Mouse (Mus musculus) lung, adult 2 months (tissue): Measurements from ENCODE around the gene Iqgap3. TPM values are rescaled to one million over a fixed set of nuclear protein-coding genes. Genes with fewer than 3 reads are reported as not detected.

Experiments used
- DNase-seq: peaks from one replicate; pipeline ENCODE4 v3.0.0; 2022
- H3K4me1 ChIP-seq: fragments of 200-500 bp; 2 replicates; pipeline ENCODE4 v1.6.1; 2011; ENCODE audit warnings: low read length; ENCODE audit not compliant: control insufficient read depth, insufficient read depth
- H3K4me3 ChIP-seq: fragments of 200-500 bp; replicated peaks from 2 replicates; pipeline ENCODE3; 2011; ENCODE audit warnings: low read depth, mild to moderate bottlenecking, control low read depth, low read length; ENCODE audit errors: extremely low read depth
- CTCF ChIP-seq: fragments of 200-500 bp; IDR thresholded peaks from 2 replicates; pipeline ENCODE4 v1.5.1; 2011; ENCODE audit warnings: mild to moderate bottlenecking, low read length, control low read depth; ENCODE audit not compliant: insufficient read depth
- POLR2A ChIP-seq: fragments of 200-500 bp; IDR thresholded peaks from 2 replicates; pipeline ENCODE4 v1.6.1; 2011; ENCODE audit warnings: low read depth, mild to moderate bottlenecking, control low read depth, low read length, borderline replicate concordance; ENCODE audit errors: extremely low read depth
- WGBS: fragments of 180-500 bp; shearing (Covaris S2); methylation state at CpG from one replicate; pipeline ENCODE4 v1.1.7; 2018; 5-methylcytosine and 5-hydroxymethylcytosine counted together
- polyA plus RNA-seq: library from polyadenylated mRNA; depleted of rRNA; stranded (reverse); fragments of >200 nt; gene quantifications from 2 replicates; pipeline ENCODE4 v1.2.3, GENCODE M21; 2012

Iqgap3 gene
- polyA plus RNA-seq, 1 experiment, result 2.5 TPM

DNA sequence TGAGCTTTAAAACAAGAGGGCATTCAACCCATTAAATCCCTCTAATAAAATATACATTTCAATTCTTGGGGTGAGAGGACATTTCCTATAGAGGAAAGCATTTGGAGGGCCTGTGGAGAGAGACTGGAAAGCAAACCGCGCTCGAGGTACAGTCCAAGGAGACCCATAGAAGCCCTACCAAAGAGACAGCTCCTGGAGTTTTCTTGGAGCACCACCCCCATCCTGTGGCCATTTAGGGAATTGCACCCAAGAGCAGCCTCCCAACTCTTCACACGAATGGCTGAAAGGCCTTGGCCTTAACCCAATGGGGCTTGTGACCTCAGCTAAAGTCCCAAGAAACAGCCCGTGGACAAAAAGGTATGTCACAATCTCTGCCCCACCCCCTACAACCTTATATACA lies 10.0 kb upstream of the Iqgap3 start:
- Histone ChIP-seq H3K4me3 (no peak overlapping the region), H3K4me1 (no peaks in the 10 kb centered on the region)
- WGBS, result 1% methylated on average over 5 of the region's 5 CpGs
- peak; percentile 90 for DNase-seq
- peak; percentile 97 for TF ChIP-seq CTCF
- TF ChIP-seq POLR2A, result no peak

DNA sequence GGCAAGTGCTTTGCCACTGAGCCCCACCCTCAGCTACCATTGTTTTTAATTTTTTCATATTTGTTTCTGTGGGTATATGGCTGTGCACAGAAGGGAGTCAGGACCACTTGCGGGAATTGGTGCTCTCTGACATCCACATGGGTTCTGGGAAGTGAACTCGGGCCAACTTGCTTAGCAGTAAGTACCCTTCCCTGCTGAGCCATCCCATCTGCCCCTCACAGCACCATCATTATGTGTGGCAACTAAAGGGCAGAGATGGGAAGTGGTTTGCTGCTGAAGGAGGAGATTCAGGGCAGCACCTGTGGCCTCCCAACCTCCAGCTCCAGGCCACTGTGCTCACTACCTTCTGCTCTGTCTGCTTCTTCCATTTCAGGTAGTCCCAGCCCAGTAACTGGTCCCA lies 8.1 kb upstream of the Iqgap3 start:
- TF ChIP-seq POLR2A (no peak), CTCF (no peak)
- no peak for DNase-seq
- WGBS, result 62% methylated on average over 2 of the region's 2 CpGs
- Histone ChIP-seq H3K4me1 (no peaks in the 10 kb centered on the region), H3K4me3 (no peak overlapping the region)

DNA sequence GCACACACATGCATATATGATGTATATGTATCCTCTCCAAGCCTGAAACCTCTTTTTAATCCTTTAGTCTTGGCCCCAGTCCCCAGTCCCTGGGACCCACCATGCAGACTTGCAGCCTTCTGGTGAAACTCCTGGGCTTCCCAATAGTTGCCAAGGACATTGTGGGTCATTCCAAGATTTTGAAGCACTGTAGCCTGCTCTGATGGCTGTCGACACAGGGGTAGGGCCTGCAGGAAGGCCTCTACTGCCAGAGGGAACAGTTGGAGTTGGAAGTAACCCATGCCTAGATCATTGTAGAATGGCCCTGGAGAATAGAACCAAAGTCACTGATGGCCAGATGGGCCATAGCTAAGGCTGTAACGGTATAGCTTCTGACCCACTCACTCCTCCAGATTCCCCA lies 7.4 kb upstream of the Iqgap3 start:
- H3K4me3 ChIP-seq, result no peak overlapping the region
- no peak for DNase-seq
- 69% methylated on average over 2 of the region's 2 CpGs for WGBS
- TF ChIP-seq CTCF (no peak), POLR2A (no peak)
- H3K4me1 ChIP-seq, result no peaks in the 10 kb centered on the region

DNA sequence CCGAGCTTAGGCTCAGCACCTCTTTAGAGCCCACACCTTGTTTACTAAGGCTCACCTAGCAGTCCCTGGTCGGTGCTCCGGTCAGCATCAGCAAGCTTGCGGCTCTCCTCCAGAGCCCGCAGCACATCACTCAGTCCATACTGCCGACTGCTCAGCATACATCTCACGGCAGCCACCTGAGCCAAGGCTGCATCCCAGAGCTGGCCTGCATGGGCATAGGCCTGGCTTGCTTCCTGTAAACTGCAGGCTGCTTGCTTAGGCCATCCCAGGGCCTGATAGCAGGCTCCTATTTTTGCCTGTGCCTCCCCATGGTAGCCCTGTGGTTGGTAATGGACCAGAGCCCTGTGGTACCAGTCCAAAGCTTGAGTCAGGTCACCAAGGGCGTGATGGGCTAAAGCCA lies 7.0 kb upstream of the Iqgap3 start:
- TF ChIP-seq CTCF, result no peak
- no peak for TF ChIP-seq POLR2A
- H3K4me3 ChIP-seq, result no peak overlapping the region
- no peaks in the 10 kb centered on the region for H3K4me1 ChIP-seq
- 82% methylated on average over 8 of the region's 8 CpGs for WGBS
- no peak for DNase-seq

DNA sequence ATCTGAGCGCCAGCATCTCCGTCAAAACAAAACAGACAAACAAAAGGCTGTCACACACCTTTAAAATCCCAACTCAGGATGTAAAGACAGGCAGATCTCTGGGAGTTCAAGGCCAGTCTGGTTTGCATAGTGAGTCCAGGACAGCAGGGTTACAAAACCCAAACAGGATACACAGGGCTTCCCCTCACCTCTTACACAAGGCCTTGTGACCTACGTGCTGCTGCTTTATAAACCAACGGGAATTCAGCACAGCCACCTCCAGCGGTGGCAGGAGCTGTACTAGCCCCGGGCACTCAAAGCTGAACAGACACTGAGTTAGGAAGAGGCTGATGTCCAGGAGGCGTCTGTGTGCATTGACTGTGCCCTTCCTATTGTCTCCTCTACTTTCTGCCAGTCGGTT lies 4.3 kb upstream of the Iqgap3 start:
- Histone ChIP-seq H3K4me3 (no peak overlapping the region), H3K4me1 (peaks cover 2% of the 10 kb centered on the region; the same call in 1 of the 2 replicates)
- WGBS, result 28% methylated on average over 8 of the region's 8 CpGs
- TF ChIP-seq POLR2A (no peak), CTCF (no peak)
- DNase-seq, result no peak

DNA sequence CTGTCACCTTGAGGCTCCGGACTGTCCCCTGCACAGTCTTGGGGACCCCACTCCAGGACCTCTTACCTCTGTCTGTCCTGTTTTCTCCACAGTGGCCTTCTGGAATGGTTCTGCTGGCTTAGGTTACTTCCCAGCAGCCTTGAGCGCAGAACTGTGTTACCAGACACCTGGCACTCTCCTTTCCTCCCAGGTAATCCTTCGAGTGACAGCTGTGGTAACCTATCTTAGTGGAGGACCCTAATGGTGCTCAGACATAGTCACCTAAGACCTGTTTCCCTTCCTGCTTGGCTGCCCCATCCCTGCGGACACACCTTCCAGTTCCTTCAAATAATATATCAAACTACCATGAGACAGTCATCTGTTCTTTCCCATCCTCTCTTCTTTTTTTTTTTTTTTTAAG lies 3.6 kb upstream of the Iqgap3 start, which contains the start of gene Ttc24:
Gene Ttc24, minus strand, starts transcription at position 101 of the 400 bp plus-strand sequence.
- TF ChIP-seq POLR2A (no peak), CTCF (no peak)
- H3K4me3 ChIP-seq, result no peak within 1 kb of the TSS
- peaks cover 2% of the 10 kb centered on the region; the same call in 1 of the 2 replicates for H3K4me1 ChIP-seq
- no peak for DNase-seq
- 82% methylated on average over 4 of the region's 4 CpGs for WGBS

DNA sequence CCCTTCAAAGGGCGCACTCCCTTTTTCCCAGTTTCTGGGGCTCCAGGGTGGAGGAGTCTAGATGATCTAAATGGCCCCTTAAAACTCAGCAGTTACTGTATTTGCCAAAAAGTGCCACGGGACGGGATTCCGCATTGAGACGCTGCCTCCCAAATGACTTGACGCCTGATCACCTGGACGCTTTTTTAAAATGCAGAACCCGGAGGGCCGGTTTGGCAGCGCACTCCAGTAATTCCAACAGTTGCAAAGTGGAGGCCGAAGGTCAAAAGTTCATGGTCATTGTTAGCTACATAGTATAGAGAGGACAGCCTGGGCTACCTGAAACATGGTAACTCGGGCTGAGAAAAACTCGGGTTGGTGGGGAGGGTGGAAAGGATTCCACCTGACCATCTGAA lies 450 bp downstream of the Iqgap3 start:
- 1% methylated on average over 13 of the region's 13 CpGs for WGBS
- TF ChIP-seq CTCF (no peak), POLR2A (no peak)
- Histone ChIP-seq H3K4me1 (peaks cover 2% of the 10 kb centered on the region; the same call in 1 of the 2 replicates), H3K4me3 (no peak overlapping the region)
- no peak for DNase-seq

DNA sequence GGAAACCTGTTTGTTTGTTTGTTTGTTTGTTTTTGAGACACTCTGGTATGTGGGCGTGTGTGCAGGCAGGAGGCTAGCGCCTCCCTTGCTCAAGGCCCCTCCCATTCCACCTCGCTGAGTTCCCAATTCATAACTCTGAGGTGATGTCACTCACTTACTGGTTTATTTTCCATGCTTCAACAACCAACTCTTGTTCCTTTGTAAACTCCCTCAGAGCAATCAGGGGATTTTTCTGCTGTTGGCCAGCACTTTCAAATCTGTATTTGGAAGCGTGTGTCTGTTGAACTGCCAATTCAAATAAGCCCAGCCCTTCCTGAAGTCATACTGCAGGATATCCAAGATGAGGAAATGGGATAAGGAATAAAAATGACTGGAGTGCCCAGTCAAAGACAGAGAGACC lies 892 bp downstream of the Iqgap3 start:
- Histone ChIP-seq H3K4me3 (no peak overlapping the region), H3K4me1 (peaks cover 2% of the 10 kb centered on the region; the same call in 1 of the 2 replicates)
- WGBS, result 1% methylated on average over 4 of the region's 4 CpGs
- TF ChIP-seq CTCF, result no peak
- no peak for TF ChIP-seq POLR2A
- no peak for DNase-seq

DNA sequence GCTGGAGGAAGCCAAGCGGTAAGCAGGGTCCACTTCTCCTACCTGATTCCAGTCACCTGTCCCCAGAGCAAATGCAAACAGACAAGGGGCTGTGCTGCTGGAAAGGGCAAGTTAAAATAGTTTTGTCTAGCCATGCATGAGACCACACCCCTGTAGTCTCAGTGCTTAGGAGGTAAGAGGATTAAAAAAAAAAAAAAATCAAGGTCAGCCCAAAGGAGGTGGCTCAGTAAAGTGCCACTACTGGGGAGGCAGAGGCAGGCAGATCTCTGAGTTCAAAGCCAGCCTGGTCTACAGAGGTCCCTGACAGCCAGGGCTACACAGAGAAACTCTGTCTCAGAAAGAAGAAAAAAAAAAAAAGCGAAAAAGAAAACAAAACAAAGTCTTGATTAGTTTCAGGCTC lies 2.2 kb downstream of the Iqgap3 start:
- H3K4me1 ChIP-seq, result peaks cover 2% of the 10 kb centered on the region; the same call in 1 of the 2 replicates
- no peak overlapping the region for H3K4me3 ChIP-seq
- no peak for TF ChIP-seq CTCF
- TF ChIP-seq POLR2A, result no peak
- WGBS, result 90% methylated on average over 2 of the region's 2 CpGs
- no peak for DNase-seq

DNA sequence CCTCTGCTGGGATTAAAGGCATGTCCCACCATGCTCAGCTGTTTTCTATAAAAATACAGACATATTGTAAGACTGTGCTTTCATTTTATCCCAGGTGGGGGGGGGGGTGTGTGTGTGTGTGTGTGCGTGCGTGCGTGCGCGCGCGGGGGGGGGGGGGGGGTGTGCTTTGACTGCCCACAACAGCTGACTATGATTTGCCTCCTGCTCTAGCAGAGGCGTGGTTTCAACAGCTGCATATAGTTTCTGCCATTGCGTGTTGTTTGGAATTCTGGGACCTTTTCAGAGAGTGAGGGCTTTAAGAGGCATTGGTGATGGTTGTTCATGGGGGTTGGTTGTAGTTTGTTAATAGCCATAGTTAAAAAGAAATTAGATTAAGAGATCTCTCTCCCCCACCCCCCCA lies 3.7 kb downstream of the Iqgap3 start:
- no peak for DNase-seq
- TF ChIP-seq CTCF (no peak), POLR2A (no peak)
- WGBS, result 92% methylated on average over 9 of the region's 9 CpGs
- Histone ChIP-seq H3K4me1 (peaks cover 2% of the 10 kb centered on the region; the same call in 1 of the 2 replicates), H3K4me3 (no peak overlapping the region)
